Mouse (Mus musculus) forebrain, embryonic 11.5 days (tissue): ENCODE measurements around the gene Wdr26. TPM values are rescaled to one million over a fixed set of nuclear protein-coding genes. Genes with fewer than 3 reads are reported as not detected.
A peak's percentile ranks its signal among the peaks of the same experiment; 100 is the strongest.

Source experiments
- ATAC-seq: fragments of 200-750 bp; cut with Nextera tagmentation; replicated peaks from 2 replicates; pipeline ENCODE4 v1.8.0; 2017; ENCODE audit warnings: moderate TSS enrichment; ENCODE audit not compliant: low FRiP score
- DNase-seq: peaks from one replicate; pipeline ENCODE4 v3.0.0-alpha.2; 2017; ENCODE audit warnings: low spot score
- H3K27ac ChIP-seq: fragments of 300-500 bp; sonication (generic); 2 replicates; pipeline ENCODE4 v1.5.1; 2014; ENCODE audit warnings: low read depth, low read length
- H3K27me3 ChIP-seq: fragments of 300-500 bp; sonication (generic); 2 replicates; pipeline ENCODE4 v1.6.1; 2014; ENCODE audit warnings: mild to moderate bottlenecking, low read length, mixed read lengths; ENCODE audit not compliant: control insufficient read depth, insufficient read depth
- H3K36me3 ChIP-seq: fragments of 300-500 bp; sonication (generic); 2 replicates; pipeline ENCODE4 v1.6.1; 2014; ENCODE audit warnings: mild to moderate bottlenecking, low read length, moderate library complexity, mixed read lengths; ENCODE audit not compliant: control insufficient read depth, insufficient read depth
- H3K4me1 ChIP-seq: fragments of 300-500 bp; sonication (generic); replicated peaks from 2 replicates; pipeline ENCODE4 v1.6.1; 2014; ENCODE audit warnings: low read length, mixed read lengths; ENCODE audit not compliant: control insufficient read depth, insufficient read depth
- H3K4me2 ChIP-seq: fragments of 300-500 bp; sonication (generic); 2 replicates; pipeline ENCODE4 v1.6.1; 2014; ENCODE audit warnings: low read depth, mild to moderate bottlenecking, low read length, moderate library complexity, mixed read lengths; ENCODE audit not compliant: severe bottlenecking
- H3K4me3 ChIP-seq: fragments of 300-500 bp; sonication (generic); 2 replicates; pipeline ENCODE4 v1.5.1; 2014; ENCODE audit warnings: low read depth, low read length
- H3K9ac ChIP-seq: fragments of 300-500 bp; sonication (generic); 2 replicates; pipeline ENCODE4 v1.6.1; 2014; ENCODE audit warnings: low read length
- H3K9me3 ChIP-seq: fragments of 300-500 bp; sonication (generic); 2 replicates; pipeline ENCODE4 v1.6.1; 2016; ENCODE audit warnings: low read length, mixed read lengths; ENCODE audit not compliant: control insufficient read depth
- WGBS: fragments of 180-500 bp; shearing (Covaris S2); extraction: QIAGEN DNeasy Blood & Tissue Kit; methylation state at CpG from one replicate; pipeline ENCODE4 v1.1.7; 2014; 5-methylcytosine and 5-hydroxymethylcytosine counted together
- polyA plus RNA-seq: library from polyadenylated mRNA; unstranded; fragments of >200 nt; fragmentation: Nextera tagmentation; extraction: Ambion mirVana; gene quantifications from 2 replicates; pipeline ENCODE4 v1.2.1, GENCODE M21; 2014

Gene Wdr26
- polyA plus RNA-seq, 1 experiment from 2014 or later = 34.1 TPM

- no peak overlapping the region for H3K4me3 ChIP-seq
- ATAC-seq (no peak), DNase-seq (no peak)
- H3K27me3 ChIP-seq = no peaks in the 10 kb centered on the region
- H3K9ac ChIP-seq = no peak overlapping the region
- no peak overlapping the region for H3K27ac ChIP-seq
- H3K4me1 ChIP-seq = peaks cover 5% of the 10 kb centered on the region; the same call in 1 of the 2 replicates
- H3K9me3 ChIP-seq = no peaks in the 10 kb centered on the region
- H3K36me3 ChIP-seq = no peaks in the 10 kb centered on the region
- no peak overlapping the region for H3K4me2 ChIP-seq
- 83% methylated on average over 8 of the region's 8 CpGs for WGBS
These were observed 2.7 kb upstream of the Wdr26 start for GRCm38 (mm10) chr1:181214296-181215035.

GRCm38 (mm10) chr1:181211403-181211919 lies 340 bp downstream of the Wdr26 start:
- peak; percentile 51 for ATAC-seq

GRCm38 (mm10) chr1:181210601-181211402 lies 999 bp downstream of the Wdr26 start:
- H3K4me1 ChIP-seq = peaks cover 5% of the 10 kb centered on the region; the same call in 1 of the 2 replicates
- H3K27me3 ChIP-seq = no peaks in the 10 kb centered on the region
- WGBS = under 1% methylated on average over 47 of the region's 56 CpGs
- peak; percentile 40 for ATAC-seq
- peak overlapping the region; percentile 83 for H3K27ac ChIP-seq
- H3K9ac ChIP-seq = peak overlapping the region; percentile 94
- no peaks in the 10 kb centered on the region for H3K9me3 ChIP-seq
- H3K36me3 ChIP-seq = no peaks in the 10 kb centered on the region
- H3K4me3 ChIP-seq = peak overlapping the region; percentile 100
- peak; percentile 73 for DNase-seq
- peak overlapping the region; percentile 97 for H3K4me2 ChIP-seq

More at GRCm38 (mm10) chr1:181211403-181211919, 340 bp downstream of the Wdr26 start:
- peaks cover 5% of the 10 kb centered on the region; the same call in 1 of the 2 replicates for H3K4me1 ChIP-seq
- peak overlapping the region; percentile 97 for H3K4me2 ChIP-seq
- H3K27ac ChIP-seq = peak overlapping the region; percentile 83
- H3K9ac ChIP-seq = peak overlapping the region; percentile 94
- under 1% methylated on average over 23 of the region's 72 CpGs for WGBS
- H3K27me3 ChIP-seq = no peaks in the 10 kb centered on the region
- H3K4me3 ChIP-seq = peak overlapping the region; percentile 100
- no peaks in the 10 kb centered on the region for H3K9me3 ChIP-seq
- DNase-seq = peak; percentile 78
- no peaks in the 10 kb centered on the region for H3K36me3 ChIP-seq

- peak overlapping the region; percentile 94 for H3K9ac ChIP-seq
- H3K27me3 ChIP-seq = no peaks in the 10 kb centered on the region
- DNase-seq (no peak), ATAC-seq (no peak)
- H3K27ac ChIP-seq = no peak overlapping the region
- peak overlapping the region; percentile 100 for H3K4me3 ChIP-seq
- H3K36me3 ChIP-seq = no peaks in the 10 kb centered on the region
- no peaks in the 10 kb centered on the region for H3K9me3 ChIP-seq
- H3K4me2 ChIP-seq = peak overlapping the region; percentile 97
- 21% methylated on average over 4 of the region's 4 CpGs for WGBS
- H3K4me1 ChIP-seq = peaks cover 5% of the 10 kb centered on the region; the same call in 1 of the 2 replicates
These were observed 1.7 kb downstream of the Wdr26 start for GRCm38 (mm10) chr1:181210147-181210546.

- no peak overlapping the region for H3K27ac ChIP-seq
- H3K27me3 ChIP-seq = no peaks in the 10 kb centered on the region
- 92% methylated on average over 4 of the region's 4 CpGs for WGBS
- peaks cover 17% of the 10 kb centered on the region; the same call in 1 of the 2 replicates for H3K36me3 ChIP-seq
- H3K9me3 ChIP-seq = no peaks in the 10 kb centered on the region
- no peak overlapping the region for H3K4me3 ChIP-seq
- no peak overlapping the region for H3K9ac ChIP-seq
- no peak overlapping the region for H3K4me2 ChIP-seq
- H3K4me1 ChIP-seq = no peaks in the 10 kb centered on the region
- no peak for DNase-seq
- ATAC-seq = no peak
These were observed 12.4 kb downstream of the Wdr26 start for GRCm38 (mm10) chr1:181199446-181199845.

GRCm38 (mm10) chr1:181188925-181189324 lies 22.9 kb downstream of the Wdr26 start:
- WGBS = 93% methylated on average over 4 of the region's 4 CpGs
- H3K27ac ChIP-seq = no peak overlapping the region
- no peak overlapping the region for H3K4me2 ChIP-seq
- no peak overlapping the region for H3K4me3 ChIP-seq
- no peaks in the 10 kb centered on the region for H3K9me3 ChIP-seq
- ATAC-seq (no peak), DNase-seq (no peak)
- no peaks in the 10 kb centered on the region for H3K27me3 ChIP-seq
- H3K36me3 ChIP-seq = peaks cover 15% of the 10 kb centered on the region
- no peak overlapping the region for H3K9ac ChIP-seq
- H3K4me1 ChIP-seq = no peaks in the 10 kb centered on the region

GRCm38 (mm10) chr1:181170210-181170609 lies 41.6 kb downstream of the Wdr26 start:
- no peak overlapping the region for H3K27ac ChIP-seq
- no peak overlapping the region for H3K4me3 ChIP-seq
- DNase-seq (no peak), ATAC-seq (no peak)
- H3K36me3 ChIP-seq = peaks cover 4% of the 10 kb centered on the region; the same call in 1 of the 2 replicates
- no peak overlapping the region for H3K9ac ChIP-seq
- no peaks in the 10 kb centered on the region for H3K9me3 ChIP-seq
- no peaks in the 10 kb centered on the region for H3K27me3 ChIP-seq
- no peak overlapping the region for H3K4me2 ChIP-seq
- no peaks in the 10 kb centered on the region for H3K4me1 ChIP-seq
- 94% methylated on average over 8 of the region's 8 CpGs for WGBS

GRCm38 (mm10) chr1:181168377-181168776 lies 43.4 kb downstream of the Wdr26 start:
- no peaks in the 10 kb centered on the region for H3K27me3 ChIP-seq
- no peak overlapping the region for H3K4me2 ChIP-seq
- 86% methylated on average over 3 of the region's 3 CpGs for WGBS
- peaks cover 13% of the 10 kb centered on the region for H3K36me3 ChIP-seq
- no peak overlapping the region for H3K9ac ChIP-seq
- ATAC-seq = no peak
- no peak overlapping the region for H3K27ac ChIP-seq
- H3K4me1 ChIP-seq = no peaks in the 10 kb centered on the region
- DNase-seq = no peak
- no peaks in the 10 kb centered on the region for H3K9me3 ChIP-seq
- no peak overlapping the region for H3K4me3 ChIP-seq
